Mouse (Mus musculus): ENCODE measurements around the gene Map3k5.

The Map3k5 gene

GRCm38 (mm10) chr10:20023524-20023923 lies 89.3 kb downstream of the Map3k5 start:
- Histone ChIP-seq H3K4me3 (replicated peaks; ENCODE audit: low read length) (no peak overlapping the region), H3K36me3 (ENCODE audit: insufficient read depth, low read length) (no peaks in the 10 kb centered on the region), H3K9me3 (ENCODE audit: low read length) (peaks cover 62% of the 10 kb centered on the region), H3K27me3 (ENCODE audit: insufficient read depth, low read length) (no peaks in the 10 kb centered on the region), H3K4me1 (replicated peaks; ENCODE audit: low read depth, low read length) (no peaks in the 10 kb centered on the region)
- TF ChIP-seq POU5F1 (IDR thresholded peaks at IDR 0.05; ENCODE audit: borderline replicate concordance, low read length) = no peak
- no peak for TF ChIP-seq NANOG (IDR thresholded peaks at IDR 0.05; ENCODE audit: borderline replicate concordance, low read length)
- TF ChIP-seq CTCF (conservative IDR thresholded peaks at IDR 0.05; ENCODE audit: low read length) = no peak

- H3K4me1 ChIP-seq (replicated peaks; ENCODE audit: low read depth, low read length) = no peaks in the 10 kb centered on the region
- no peaks in the 10 kb centered on the region for H3K36me3 ChIP-seq (ENCODE audit: insufficient read depth, low read length)
- no peak overlapping the region for H3K4me3 ChIP-seq (replicated peaks; ENCODE audit: low read length)
- TF ChIP-seq NANOG (IDR thresholded peaks at IDR 0.05; ENCODE audit: borderline replicate concordance, low read length) (no peak), CTCF (conservative IDR thresholded peaks at IDR 0.05; ENCODE audit: low read length) (no peak), POU5F1 (IDR thresholded peaks at IDR 0.05; ENCODE audit: borderline replicate concordance, low read length) (no peak)
- no peaks in the 10 kb centered on the region for H3K27me3 ChIP-seq (ENCODE audit: insufficient read depth, low read length)
- peaks cover 53% of the 10 kb centered on the region for H3K9me3 ChIP-seq (ENCODE audit: low read length)
Observed at GRCm38 (mm10) chr10:20024891-20025290, 90.6 kb downstream of the Map3k5 start.

DNA sequence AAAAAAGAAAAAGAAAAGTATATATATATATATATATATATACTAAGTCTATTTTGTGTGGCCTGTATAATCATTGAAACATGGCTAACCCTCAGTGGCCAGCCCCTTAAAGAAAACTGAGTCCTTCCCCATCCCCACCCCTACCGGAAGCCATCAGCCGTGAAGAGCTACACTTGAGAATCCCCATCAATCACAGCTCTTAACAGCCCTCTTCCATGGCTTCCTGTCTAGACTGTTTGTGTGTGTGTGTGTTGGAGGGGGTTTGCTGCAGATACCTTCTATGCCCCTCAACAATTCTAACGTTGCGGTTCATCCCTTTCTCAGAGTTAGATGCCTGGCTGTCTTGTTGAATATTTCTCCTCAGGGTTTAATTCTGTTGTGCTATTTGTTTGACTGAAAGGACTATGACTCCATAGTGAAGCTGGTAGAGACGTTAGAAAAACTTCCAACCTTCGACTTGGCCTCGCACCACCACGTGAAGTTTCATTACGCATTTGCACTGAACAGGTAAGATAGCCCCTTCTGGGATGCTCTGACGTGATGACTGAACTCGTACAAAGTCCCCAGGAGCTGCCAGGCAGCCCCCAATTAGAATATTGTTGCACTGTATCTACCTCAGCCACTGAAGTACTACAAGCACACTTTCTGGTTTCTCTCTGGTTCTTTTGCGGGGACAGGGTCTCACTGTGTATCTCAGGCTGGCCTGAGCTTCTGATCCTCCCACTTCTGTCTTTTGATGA lies 91.7 kb downstream of the Map3k5 start:
- Histone ChIP-seq H3K36me3 (ENCODE audit: insufficient read depth, low read length) (no peaks in the 10 kb centered on the region), H3K9me3 (ENCODE audit: low read length) (peaks cover 42% of the 10 kb centered on the region), H3K4me1 (replicated peaks; ENCODE audit: low read depth, low read length) (peaks cover 7% of the 10 kb centered on the region), H3K4me3 (replicated peaks; ENCODE audit: low read length) (no peak overlapping the region), H3K27me3 (ENCODE audit: insufficient read depth, low read length) (no peaks in the 10 kb centered on the region)
- no peak for TF ChIP-seq NANOG (IDR thresholded peaks at IDR 0.05; ENCODE audit: borderline replicate concordance, low read length)
- TF ChIP-seq POU5F1 (IDR thresholded peaks at IDR 0.05; ENCODE audit: borderline replicate concordance, low read length) = no peak
- TF ChIP-seq CTCF (conservative IDR thresholded peaks at IDR 0.05; ENCODE audit: low read length) = no peak

GRCm38 (mm10) chr10:20030703-20031102 lies 96.4 kb downstream of the Map3k5 start:
- Histone ChIP-seq H3K4me1 (replicated peaks; ENCODE audit: low read depth, low read length) (peaks cover 11% of the 10 kb centered on the region), H3K36me3 (ENCODE audit: insufficient read depth, low read length) (no peaks in the 10 kb centered on the region)
- no peak for TF ChIP-seq CTCF (conservative IDR thresholded peaks at IDR 0.05; ENCODE audit: low read length)
- peak; percentile 54; the same call in 1 of the 2 replicates for TF ChIP-seq POU5F1 (IDR thresholded peaks at IDR 0.05; ENCODE audit: borderline replicate concordance, low read length)

DNA sequence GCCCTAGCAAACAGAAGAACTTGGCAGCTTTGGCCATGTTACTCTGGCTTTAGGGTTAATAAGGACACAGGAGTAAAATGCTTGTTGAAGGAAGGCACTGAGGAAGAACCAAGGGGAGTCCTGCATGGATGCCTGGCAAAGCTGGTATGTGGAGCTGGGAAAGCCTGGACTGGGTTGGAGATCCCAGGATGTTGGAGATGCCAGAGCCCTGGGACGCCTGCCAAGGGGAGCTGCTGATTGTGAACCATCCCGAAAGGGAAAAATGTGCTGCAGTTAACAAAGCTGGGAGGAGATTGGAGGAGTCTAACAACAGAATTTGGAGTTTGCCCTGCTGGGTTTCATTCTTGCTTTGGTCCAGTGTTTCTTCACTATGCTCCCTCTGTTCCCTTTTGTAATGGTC lies 97.7 kb downstream of the Map3k5 start:
- Histone ChIP-seq H3K9me3 (ENCODE audit: low read length) (no peaks in the 10 kb centered on the region), H3K4me3 (replicated peaks; ENCODE audit: low read length) (no peak overlapping the region), H3K4me1 (replicated peaks; ENCODE audit: low read depth, low read length) (peaks cover 11% of the 10 kb centered on the region), H3K27me3 (ENCODE audit: insufficient read depth, low read length) (no peaks in the 10 kb centered on the region), H3K36me3 (ENCODE audit: insufficient read depth, low read length) (no peaks in the 10 kb centered on the region)
- TF ChIP-seq POU5F1 (IDR thresholded peaks at IDR 0.05; ENCODE audit: borderline replicate concordance, low read length) (no peak), NANOG (IDR thresholded peaks at IDR 0.05; ENCODE audit: borderline replicate concordance, low read length) (no peak), CTCF (conservative IDR thresholded peaks at IDR 0.05; ENCODE audit: low read length) (no peak)

More at GRCm38 (mm10) chr10:20030703-20031102, 96.4 kb downstream of the Map3k5 start:
- peaks cover 5% of the 10 kb centered on the region; the same call in 1 of the 2 replicates for H3K9me3 ChIP-seq (ENCODE audit: low read length)
- no peaks in the 10 kb centered on the region for H3K27me3 ChIP-seq (ENCODE audit: insufficient read depth, low read length)
- no peak overlapping the region for H3K4me3 ChIP-seq (replicated peaks; ENCODE audit: low read length)

DNA sequence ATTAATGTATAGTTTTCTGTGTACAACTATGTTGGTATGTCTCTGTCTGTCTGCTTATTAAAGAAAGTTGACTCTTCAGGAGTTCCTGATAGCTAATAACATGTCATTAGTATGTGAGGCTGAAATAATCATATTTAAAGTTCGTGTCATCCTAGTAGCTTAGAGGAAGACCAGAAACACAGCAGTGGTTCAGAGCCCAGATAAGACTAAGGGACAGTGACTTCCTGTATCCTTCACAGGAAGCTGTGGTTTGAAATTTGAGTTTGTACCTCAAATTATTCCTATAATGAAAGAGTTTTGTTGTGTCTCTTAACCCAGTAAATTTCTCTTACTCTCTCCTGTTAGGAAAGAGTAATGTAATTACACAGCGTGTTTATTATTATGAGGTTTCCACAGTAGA lies 102.1 kb downstream of the Map3k5 start:
- Histone ChIP-seq H3K4me3 (replicated peaks; ENCODE audit: low read length) (no peak overlapping the region), H3K27me3 (ENCODE audit: insufficient read depth, low read length) (no peaks in the 10 kb centered on the region), H3K4me1 (replicated peaks; ENCODE audit: low read depth, low read length) (0 out of 2 replicates have a peak, but pooled peaks cover 3% of the 10 kb centered on the region), H3K36me3 (ENCODE audit: insufficient read depth, low read length) (no peaks in the 10 kb centered on the region), H3K9me3 (ENCODE audit: low read length) (no peaks in the 10 kb centered on the region)
- TF ChIP-seq CTCF (conservative IDR thresholded peaks at IDR 0.05; ENCODE audit: low read length) = no peak
- TF ChIP-seq NANOG (IDR thresholded peaks at IDR 0.05; ENCODE audit: borderline replicate concordance, low read length) = no peak
- TF ChIP-seq POU5F1 (IDR thresholded peaks at IDR 0.05; ENCODE audit: borderline replicate concordance, low read length) = no peak

DNA sequence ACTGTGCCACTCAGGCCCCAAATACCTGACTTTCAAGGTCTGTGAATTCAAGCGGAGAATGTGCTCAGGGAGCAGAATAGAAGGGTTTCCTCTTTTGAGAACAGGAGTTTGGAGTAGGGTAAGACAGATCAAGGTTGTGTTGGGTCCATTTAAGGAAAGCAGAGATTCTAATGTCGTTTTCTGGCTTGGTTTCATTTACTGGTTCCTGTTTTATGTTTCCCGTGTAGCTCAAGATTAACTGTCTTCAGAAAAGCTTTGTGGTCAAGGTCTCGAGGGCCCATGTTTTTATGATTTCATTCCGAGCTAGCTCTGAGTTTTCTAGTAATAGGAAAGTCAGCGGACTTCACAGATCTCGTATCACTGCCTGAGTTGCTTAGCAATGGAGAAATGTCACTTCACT lies 102.6 kb downstream of the Map3k5 start:
- H3K4me3 ChIP-seq (replicated peaks; ENCODE audit: low read length) = no peak overlapping the region
- TF ChIP-seq NANOG (IDR thresholded peaks at IDR 0.05; ENCODE audit: borderline replicate concordance, low read length) (no peak), POU5F1 (IDR thresholded peaks at IDR 0.05; ENCODE audit: borderline replicate concordance, low read length) (no peak), CTCF (conservative IDR thresholded peaks at IDR 0.05; ENCODE audit: low read length) (no peak)
- no peaks in the 10 kb centered on the region for H3K9me3 ChIP-seq (ENCODE audit: low read length)
- H3K36me3 ChIP-seq (ENCODE audit: insufficient read depth, low read length) = no peaks in the 10 kb centered on the region
- no peaks in the 10 kb centered on the region for H3K4me1 ChIP-seq (replicated peaks; ENCODE audit: low read depth, low read length)
- H3K27me3 ChIP-seq (ENCODE audit: insufficient read depth, low read length) = no peaks in the 10 kb centered on the region

DNA sequence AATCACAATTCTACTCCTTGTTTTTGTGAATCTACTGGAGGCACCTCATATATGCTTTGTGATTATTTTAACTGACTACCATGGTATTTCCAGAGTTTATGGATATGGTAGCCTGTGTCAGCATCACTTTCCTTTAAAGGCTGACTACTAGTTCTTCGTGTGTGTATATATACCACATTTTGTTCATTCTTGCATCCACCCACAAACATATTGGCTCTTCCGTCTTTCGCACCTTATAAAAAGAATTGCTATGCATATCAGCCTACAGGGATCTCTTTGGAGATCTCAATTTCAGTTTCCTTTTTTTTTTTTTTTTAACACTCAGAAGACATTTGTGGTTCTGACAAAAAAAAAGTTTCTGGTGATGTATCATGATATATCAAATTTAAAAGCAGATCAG lies 105.3 kb downstream of the Map3k5 start:
- Histone ChIP-seq H3K4me3 (replicated peaks; ENCODE audit: low read length) (no peak overlapping the region), H3K9me3 (ENCODE audit: low read length) (no peaks in the 10 kb centered on the region), H3K4me1 (replicated peaks; ENCODE audit: low read depth, low read length) (no peaks in the 10 kb centered on the region), H3K36me3 (ENCODE audit: insufficient read depth, low read length) (no peaks in the 10 kb centered on the region), H3K27me3 (ENCODE audit: insufficient read depth, low read length) (no peaks in the 10 kb centered on the region)
- TF ChIP-seq POU5F1 (IDR thresholded peaks at IDR 0.05; ENCODE audit: borderline replicate concordance, low read length) = no peak
- TF ChIP-seq CTCF (conservative IDR thresholded peaks at IDR 0.05; ENCODE audit: low read length) = no peak
- TF ChIP-seq NANOG (IDR thresholded peaks at IDR 0.05; ENCODE audit: borderline replicate concordance, low read length) = no peak

GRCm38 (mm10) chr10:20040116-20040515 lies 105.8 kb downstream of the Map3k5 start:
- Histone ChIP-seq H3K27me3 (ENCODE audit: insufficient read depth, low read length) (no peaks in the 10 kb centered on the region), H3K9me3 (ENCODE audit: low read length) (no peaks in the 10 kb centered on the region), H3K4me1 (replicated peaks; ENCODE audit: low read depth, low read length) (no peaks in the 10 kb centered on the region), H3K4me3 (replicated peaks; ENCODE audit: low read length) (no peak overlapping the region), H3K36me3 (ENCODE audit: insufficient read depth, low read length) (no peaks in the 10 kb centered on the region)
- no peak for TF ChIP-seq NANOG (IDR thresholded peaks at IDR 0.05; ENCODE audit: borderline replicate concordance, low read length)
